Mouse (Mus musculus) kidney, postnatal 4 days (tissue): ENCODE measurements around the gene Rpp38.

ENCODE experiments used
- DNase-seq, 2 experiments: peaks; one replicate each; pipeline ENCODE4 v3.0.0; 2021; ENCODE audit warnings: mixed read lengths in 2 of 2

Gene Rpp38

GRCm38 (mm10) chr2:3285709-3286108, 46.7 kb downstream of the Rpp38 start:
- DNase-seq: no peak

DNA sequence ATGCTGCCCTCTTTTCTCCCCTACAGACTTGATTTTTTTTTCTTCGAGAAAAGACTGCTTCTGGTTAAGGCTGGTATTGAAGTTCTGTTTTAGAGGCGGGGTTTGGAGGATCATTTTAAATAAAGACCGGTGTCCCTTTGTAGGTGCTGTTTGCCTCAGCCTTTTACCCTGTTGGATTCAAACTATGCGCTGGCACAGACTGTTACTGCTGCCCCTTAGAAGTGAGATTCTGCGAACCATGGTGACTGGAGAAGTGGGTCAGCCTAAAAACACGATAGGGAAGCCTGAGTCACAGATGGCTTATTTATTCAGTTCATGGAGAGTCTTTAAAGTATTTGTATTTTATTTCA, 47.3 kb downstream of the Rpp38 start:
- DNase-seq: peak in 1 of 2 experiments; percentile 8

DNA sequence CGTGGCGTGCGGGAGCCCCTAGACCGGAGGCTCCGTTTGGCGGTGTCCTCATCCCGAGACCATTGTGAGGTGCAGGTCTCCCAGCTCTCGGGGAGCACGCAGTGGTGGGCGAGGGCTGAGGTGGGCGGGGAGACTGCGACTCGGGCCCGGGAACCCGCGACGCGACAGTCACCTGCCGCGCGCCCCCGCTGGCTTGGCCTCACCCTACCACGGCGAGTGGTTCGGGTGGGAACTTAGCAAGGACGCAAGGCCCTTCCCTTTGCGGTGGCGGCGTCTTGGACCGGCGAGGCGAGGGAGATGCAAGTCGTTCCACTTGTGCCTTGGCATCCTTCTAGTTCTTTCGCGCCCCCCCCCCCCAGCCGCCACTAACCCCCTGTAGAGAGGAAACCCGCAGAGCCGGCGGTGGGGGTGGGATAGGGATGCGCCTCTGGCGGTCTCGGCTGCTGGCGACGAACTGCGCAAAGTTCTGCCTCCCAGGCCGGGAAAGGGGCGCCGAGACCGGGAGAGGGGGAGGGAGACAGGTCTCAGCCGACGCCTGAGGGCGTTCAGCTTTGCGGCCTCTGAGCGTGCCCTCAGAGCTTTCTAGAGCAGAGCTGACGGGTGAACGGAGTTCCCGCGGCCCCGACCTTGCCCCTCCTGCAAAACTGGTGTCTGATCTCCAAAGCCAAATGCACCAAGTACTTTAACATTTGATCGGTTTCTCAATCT, 47.8 kb downstream of the Rpp38 start:
- DNase-seq: peak; percentile 62 to 75

- peak; percentile 100 for DNase-seq
Observed at GRCm38 (mm10) chr2:3283602-3284472, 48.6 kb downstream of the Rpp38 start, which contains the start of gene Nmt2. Nmt2 (plus strand) TSS chr2:3284212.

DNA sequence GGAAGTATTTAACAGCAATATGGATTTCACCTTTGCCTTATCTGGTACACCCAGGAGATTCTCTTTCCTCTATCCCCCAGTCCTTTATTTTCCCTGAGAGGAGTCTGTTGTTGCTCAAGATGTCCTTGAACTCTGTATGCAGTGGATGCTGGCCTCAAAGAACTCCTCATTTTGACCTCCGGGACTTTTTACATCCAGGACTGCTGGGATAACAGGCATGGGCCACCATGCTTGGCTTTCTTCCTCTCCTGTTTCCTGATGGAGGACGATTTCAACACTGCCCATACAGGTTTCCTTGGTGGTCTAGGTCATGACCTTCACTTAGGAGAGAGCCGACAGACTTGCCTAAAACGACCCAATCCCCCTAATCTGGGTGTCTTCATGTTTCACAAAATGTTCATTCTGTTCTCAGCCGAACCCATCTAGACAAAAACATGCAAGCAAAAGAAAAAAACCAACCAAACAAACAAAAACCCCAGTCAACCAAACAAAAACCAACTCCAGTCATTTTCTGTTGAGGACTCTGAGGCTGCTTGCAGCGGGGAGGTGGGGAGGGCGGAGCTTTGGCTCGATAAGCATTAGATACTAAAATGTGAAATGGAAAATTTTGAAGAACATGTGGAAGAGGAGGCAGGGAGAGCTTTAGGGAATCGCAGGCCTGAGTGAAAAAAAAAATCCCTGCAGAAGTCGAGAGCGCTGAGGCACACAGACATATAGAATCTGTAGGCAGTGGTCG, 49.4 kb downstream of the Rpp38 start:
- DNase-seq: no peak

GRCm38 (mm10) chr2:3281311-3281710, 51.1 kb downstream of the Rpp38 start:
- no peak for DNase-seq
